Mouse (Mus musculus): ENCODE results near the gene Sf1.

GRCm38 (mm10) chr19:6407109-6407508 lies 43.6 kb downstream of the Sf1 start:
- no peak for TF ChIP-seq CTCF (IDR thresholded peaks at IDR 0.05; ENCODE audit: low read depth)
- TF ChIP-seq EP300 (IDR thresholded peaks at IDR 0.05; ENCODE audit: low read depth): no peak

Data from liver, embryonic 14.5 days (tissue).